Mouse (Mus musculus): ENCODE data around the gene Gm10639. TPM values are rescaled to one million over a fixed set of nuclear protein-coding genes. Genes with fewer than 3 reads are reported as not detected.

The Gm10639 gene
- not detected for polyA plus RNA-seq (2017; shearing (Covaris generic))

GRCm38 (mm10) chr9:78289723-78290122, at the start of gene Gm10639:
TSS of gene Gm10639 (plus strand) at chr9:78289923.

GRCm38 (mm10) chr9:78256914-78257313, 32.8 kb upstream of the Gm10639 start, which contains the start of gene Gm3776:
TSS of gene Gm3776 (plus strand) at chr9:78257129.

GRCm38 (mm10) chr9:78314696-78315095, 25.0 kb downstream of the Gm10639 start, which contains the start of gene Omt2a:
TSS of gene Omt2a (minus strand) at chr9:78314796.

GRCm38 (mm10) chr9:78327289-78327688, 37.6 kb downstream of the Gm10639 start, which contains the start of gene Omt2b:
TSS of gene Omt2b (plus strand) at chr9:78327589.

Other genes starting within 250 kb of the Gm10639 start
- gene Gcm1, start 238.0 kb upstream of the Gm10639 start, polyA plus RNA-seq (2017; shearing (Covaris generic)) = not detected
- gene Fbxo9, start 180.9 kb upstream of the Gm10639 start, polyA plus RNA-seq (2017; shearing (Covaris generic)) = 30.3 TPM
- gene Ick, start 180.7 kb upstream of the Gm10639 start, polyA plus RNA-seq (2017; shearing (Covaris generic)) = 13.3 TPM
- gene Gsta4, start 107.1 kb upstream of the Gm10639 start, polyA plus RNA-seq (2017; shearing (Covaris generic)) = 24.2 TPM
- gene Gsta1, start 59.3 kb upstream of the Gm10639 start, polyA plus RNA-seq (2017; shearing (Covaris generic)) = not detected
- not detected for gene Gm3776, start 32.8 kb upstream of the Gm10639 start, polyA plus RNA-seq (2017; shearing (Covaris generic))
- gene Omt2a, start 24.9 kb downstream of the Gm10639 start, polyA plus RNA-seq (2017; shearing (Covaris generic)) = not detected
- not detected for gene Omt2b, start 37.7 kb downstream of the Gm10639 start, polyA plus RNA-seq (2017; shearing (Covaris generic))
- not detected for gene Gsta2, start 65.9 kb downstream of the Gm10639 start, polyA plus RNA-seq (2017; shearing (Covaris generic))
- not detected for gene Dppa5a, start 78.3 kb downstream of the Gm10639 start, polyA plus RNA-seq (2017; shearing (Covaris generic))
- gene Ooep, start 88.8 kb downstream of the Gm10639 start, polyA plus RNA-seq (2017; shearing (Covaris generic)) = not detected
- 5.9 TPM for gene Ddx43, start 105.9 kb downstream of the Gm10639 start, polyA plus RNA-seq (2017; shearing (Covaris generic))
- 2.3 TPM for gene Cgas, start 153.3 kb downstream of the Gm10639 start, polyA plus RNA-seq (2017; shearing (Covaris generic))
- 17.2 TPM for gene Mto1, start 158.3 kb downstream of the Gm10639 start, polyA plus RNA-seq (2017; shearing (Covaris generic))
- gene Gm17324, start 158.9 kb downstream of the Gm10639 start, polyA plus RNA-seq (2017; shearing (Covaris generic)) = not detected
- 4,544 TPM for gene Eef1a1, start 199.2 kb downstream of the Gm10639 start, polyA plus RNA-seq (2017; shearing (Covaris generic))